Mouse (Mus musculus) macrophage (primary cell): ENCODE results near the gene Hoxa4. TPM values are rescaled to one million over a fixed set of nuclear protein-coding genes. Genes with fewer than 3 reads are reported as not detected.

Source experiments
- H3K27ac ChIP-seq: fragments of 350-480 bp; formaldehyde crosslinking; 2 replicates; pipeline ENCODE4 v1.9.0; 2021
- H3K36me3 ChIP-seq: fragments of 350-480 bp; formaldehyde crosslinking; 2 replicates; pipeline ENCODE4 v1.9.0; 2021; ENCODE audit errors: inconsistent target
- H3K4me3 ChIP-seq: fragments of 350-480 bp; formaldehyde crosslinking; 2 replicates; pipeline ENCODE4 v1.9.0; 2021; ENCODE audit errors: inconsistent target
- H3K79me2 ChIP-seq: fragments of 350-480 bp; formaldehyde crosslinking; 2 replicates; pipeline ENCODE4 v1.9.0; 2021; ENCODE audit errors: inconsistent target
- WGBS: methylation state at CpG from one replicate; pipeline ENCODE4 v1.1.7; 2026; ENCODE audit warnings: inconsistent platforms; ENCODE audit not compliant: missing documents; 5-methylcytosine and 5-hydroxymethylcytosine counted together
- polyA plus RNA-seq: library from polyadenylated mRNA; stranded (reverse); fragments of 250-400 nt; gene quantifications from 3 replicates; pipeline ENCODE4 v1.2.4, GENCODE M21; 2018; ENCODE audit warnings: inconsistent platforms

Gene Hoxa4
- polyA plus RNA-seq, 1 experiment from 2014 or later = 0.34 TPM

GRCm38 (mm10) chr6:52174968-52175751 lies 16.4 kb downstream of the Hoxa4 start:
- no peak overlapping the region for H3K27ac ChIP-seq

GRCm38 (mm10) chr6:52173648-52174047 lies 17.9 kb downstream of the Hoxa4 start:
- Histone ChIP-seq H3K27ac (no peak overlapping the region), H3K36me3 (no peaks in the 10 kb centered on the region), H3K79me2 (no peaks in the 10 kb centered on the region), H3K4me3 (no peak overlapping the region)
- 86% methylated on average over 2 of the region's 4 CpGs for WGBS

More at GRCm38 (mm10) chr6:52174968-52175751, 16.4 kb downstream of the Hoxa4 start:
- Histone ChIP-seq H3K4me3 (no peak overlapping the region), H3K79me2 (no peaks in the 10 kb centered on the region), H3K36me3 (no peaks in the 10 kb centered on the region)
- WGBS = 67% methylated on average over 32 of the region's 41 CpGs

GRCm38 (mm10) chr6:52172501-52172900 lies 19.1 kb downstream of the Hoxa4 start:
- no peak overlapping the region for H3K27ac ChIP-seq
- WGBS = 94% methylated on average over 29 of the region's 35 CpGs
- H3K36me3 ChIP-seq = no peaks in the 10 kb centered on the region
- no peaks in the 10 kb centered on the region for H3K79me2 ChIP-seq
- no peak overlapping the region for H3K4me3 ChIP-seq

GRCm38 (mm10) chr6:52171938-52172337 lies 19.6 kb downstream of the Hoxa4 start:
- no peaks in the 10 kb centered on the region for H3K79me2 ChIP-seq
- no peaks in the 10 kb centered on the region for H3K36me3 ChIP-seq
- H3K4me3 ChIP-seq = no peak overlapping the region
- H3K27ac ChIP-seq = no peak overlapping the region
- 92% methylated on average over 7 of the region's 7 CpGs for whole genome bisulfite sequencing

GRCm38 (mm10) chr6:52171331-52171730 lies 20.2 kb downstream of the Hoxa4 start:
- WGBS = 98% methylated on average over 4 of the region's 4 CpGs
- Histone ChIP-seq H3K36me3 (no peaks in the 10 kb centered on the region), H3K79me2 (no peaks in the 10 kb centered on the region), H3K27ac (no peak overlapping the region), H3K4me3 (no peak overlapping the region)

GRCm38 (mm10) chr6:52170898-52171223 lies 20.7 kb downstream of the Hoxa4 start:
- H3K4me3 ChIP-seq = no peak overlapping the region
- 74% methylated on average over 5 of the region's 5 CpGs for whole genome bisulfite sequencing
- no peak overlapping the region for H3K27ac ChIP-seq
- no peaks in the 10 kb centered on the region for H3K79me2 ChIP-seq
- H3K36me3 ChIP-seq = no peaks in the 10 kb centered on the region

- no peaks in the 10 kb centered on the region for H3K36me3 ChIP-seq
- no peaks in the 10 kb centered on the region for H3K79me2 ChIP-seq
- 90% methylated on average over 36 of the region's 40 CpGs for WGBS
- H3K4me3 ChIP-seq = no peak overlapping the region
- no peak overlapping the region for H3K27ac ChIP-seq
Measured at GRCm38 (mm10) chr6:52170166-52170897, 21.2 kb downstream of the Hoxa4 start.

GRCm38 (mm10) chr6:52169499-52170165 lies 21.9 kb downstream of the Hoxa4 start:
- Histone ChIP-seq H3K79me2 (no peaks in the 10 kb centered on the region), H3K4me3 (no peak overlapping the region), H3K36me3 (no peaks in the 10 kb centered on the region), H3K27ac (no peak overlapping the region)
- 92% methylated on average over 14 of the region's 16 CpGs for WGBS

GRCm38 (mm10) chr6:52168191-52169055 lies 23.1 kb downstream of the Hoxa4 start:
- 92% methylated on average over 40 of the region's 42 CpGs for WGBS
- Histone ChIP-seq H3K27ac (no peak overlapping the region), H3K36me3 (no peaks in the 10 kb centered on the region), H3K4me3 (no peak overlapping the region), H3K79me2 (no peaks in the 10 kb centered on the region)

GRCm38 (mm10) chr6:52167736-52168161 lies 23.8 kb downstream of the Hoxa4 start:
- Histone ChIP-seq H3K36me3 (no peaks in the 10 kb centered on the region), H3K27ac (no peak overlapping the region), H3K4me3 (no peak overlapping the region), H3K79me2 (no peaks in the 10 kb centered on the region)
- 95% methylated on average over 14 of the region's 14 CpGs for WGBS

- H3K36me3 ChIP-seq = no peaks in the 10 kb centered on the region
- H3K79me2 ChIP-seq = no peaks in the 10 kb centered on the region
- no peak overlapping the region for H3K27ac ChIP-seq
- WGBS = 100% methylated on average over 1 of the region's 1 CpGs
- H3K4me3 ChIP-seq = no peak overlapping the region
Measured at GRCm38 (mm10) chr6:52167176-52167575, 24.4 kb downstream of the Hoxa4 start.

GRCm38 (mm10) chr6:52166431-52167077 lies 25.0 kb downstream of the Hoxa4 start:
- Histone ChIP-seq H3K27ac (no peak overlapping the region), H3K79me2 (no peaks in the 10 kb centered on the region), H3K36me3 (no peaks in the 10 kb centered on the region), H3K4me3 (no peak overlapping the region)
- 96% methylated on average over 3 of the region's 4 CpGs for WGBS

GRCm38 (mm10) chr6:52165441-52166370 lies 25.8 kb downstream of the Hoxa4 start:
- Histone ChIP-seq H3K27ac (no peak overlapping the region), H3K36me3 (no peaks in the 10 kb centered on the region), H3K4me3 (no peak overlapping the region), H3K79me2 (no peaks in the 10 kb centered on the region; the same call in 1 of the 2 replicates)
- WGBS = 94% methylated on average over 21 of the region's 28 CpGs
